Mouse (Mus musculus): ENCODE results near the gene Adarb2. TPM values are rescaled to one million over a fixed set of nuclear protein-coding genes. Genes with fewer than 3 reads are reported as not detected.

Adarb2 gene
- total and polyA plus RNA-seq, 2 experiments, result 0.09 TPM; not detected in 1

GRCm38 (mm10) chr13:8780441-8780840 is 577.8 kb downstream of the Adarb2 start:
- no peaks in the 10 kb centered on the region for H3K4me1 ChIP-seq (ENCODE audit: control insufficient read depth, insufficient read depth, low read length)
- WGBS, result 43% methylated on average over 4 of the region's 4 CpGs
- H3K36me3 ChIP-seq (ENCODE audit: control insufficient read depth, insufficient read depth, low read length), result no peaks in the 10 kb centered on the region
- no peak overlapping the region for H3K4me3 ChIP-seq (ENCODE audit: insufficient read depth, low read depth, low read length)
- no peaks in the 10 kb centered on the region for H3K79me2 ChIP-seq (ENCODE audit: control insufficient read depth, insufficient read depth, low read length)
- DNase-seq (ENCODE audit: extremely low read depth, low read depth, low spot score), result peak; percentile 64
- H3K27ac ChIP-seq (replicated peaks; ENCODE audit: insufficient read depth, low read depth, low read length), result no peak overlapping the region
- no peaks in the 10 kb centered on the region for H3K27me3 ChIP-seq (ENCODE audit: control insufficient read depth, insufficient read depth, low read length)
- no peak for TF ChIP-seq POLR2A (IDR thresholded peaks at IDR 0.05; ENCODE audit: extremely low read depth, insufficient read depth, low read length)
- TF ChIP-seq CTCF (IDR thresholded peaks at IDR 0.05; ENCODE audit: low read depth, low read length), result peak; percentile 75
- no peak overlapping the region for H3K9ac ChIP-seq (ENCODE audit: low read depth, low read length)

DNA sequence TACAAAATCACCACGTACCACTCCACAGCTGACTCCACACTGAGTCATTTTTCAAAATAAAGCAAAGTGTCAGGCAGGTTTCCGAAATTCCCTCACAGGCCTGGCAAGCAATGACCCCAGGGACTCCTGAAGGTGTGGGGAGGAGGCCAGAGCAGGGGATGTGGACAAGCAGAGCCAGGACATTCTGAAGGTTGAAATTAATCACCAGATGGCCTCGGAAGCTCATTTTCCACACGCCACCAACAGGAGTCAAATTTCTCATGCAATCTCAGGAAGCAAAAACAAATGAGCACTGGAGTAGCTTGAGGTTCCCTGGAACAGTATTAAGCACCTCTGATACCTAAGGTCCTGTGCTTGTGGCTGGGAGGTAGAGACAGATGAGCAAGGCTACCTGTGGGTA is 580.0 kb downstream of the Adarb2 start:
- Histone ChIP-seq H3K27me3 (ENCODE audit: control insufficient read depth, insufficient read depth, low read length) (no peaks in the 10 kb centered on the region), H3K27ac (replicated peaks; ENCODE audit: insufficient read depth, low read depth, low read length) (no peak overlapping the region), H3K9ac (ENCODE audit: low read depth, low read length) (no peak overlapping the region), H3K4me1 (ENCODE audit: control insufficient read depth, insufficient read depth, low read length) (no peaks in the 10 kb centered on the region), H3K4me3 (ENCODE audit: insufficient read depth, low read depth, low read length) (no peak overlapping the region), H3K79me2 (ENCODE audit: control insufficient read depth, insufficient read depth, low read length) (no peaks in the 10 kb centered on the region), H3K36me3 (ENCODE audit: control insufficient read depth, insufficient read depth, low read length) (no peaks in the 10 kb centered on the region)
- DNase-seq (ENCODE audit: extremely low read depth, low read depth, low spot score), result no peak
- WGBS, result 70% methylated on average over 4 of the region's 4 CpGs
- TF ChIP-seq CTCF (IDR thresholded peaks at IDR 0.05; ENCODE audit: low read depth, low read length) (no peak), POLR2A (IDR thresholded peaks at IDR 0.05; ENCODE audit: extremely low read depth, insufficient read depth, low read length) (no peak)

- H3K9ac ChIP-seq (ENCODE audit: low read depth, low read length), result no peak overlapping the region
- WGBS, result 80% methylated on average over 10 of the region's 10 CpGs
- no peak overlapping the region for H3K4me3 ChIP-seq (ENCODE audit: insufficient read depth, low read depth, low read length)
- DNase-seq (ENCODE audit: extremely low read depth, low read depth, low spot score), result no peak
- H3K4me1 ChIP-seq (ENCODE audit: control insufficient read depth, insufficient read depth, low read length), result no peaks in the 10 kb centered on the region
- no peak overlapping the region for H3K27ac ChIP-seq (replicated peaks; ENCODE audit: insufficient read depth, low read depth, low read length)
- no peaks in the 10 kb centered on the region for H3K79me2 ChIP-seq (ENCODE audit: control insufficient read depth, insufficient read depth, low read length)
- H3K27me3 ChIP-seq (ENCODE audit: control insufficient read depth, insufficient read depth, low read length), result peaks cover 3% of the 10 kb centered on the region; the same call in 1 of the 2 replicates
- no peaks in the 10 kb centered on the region for H3K36me3 ChIP-seq (ENCODE audit: control insufficient read depth, insufficient read depth, low read length)
- TF ChIP-seq CTCF (IDR thresholded peaks at IDR 0.05; ENCODE audit: low read depth, low read length), result no peak
- TF ChIP-seq POLR2A (IDR thresholded peaks at IDR 0.05; ENCODE audit: extremely low read depth, insufficient read depth, low read length), result no peak
Observed at GRCm38 (mm10) chr13:8783686-8784307, 581.1 kb downstream of the Adarb2 start.

DNA sequence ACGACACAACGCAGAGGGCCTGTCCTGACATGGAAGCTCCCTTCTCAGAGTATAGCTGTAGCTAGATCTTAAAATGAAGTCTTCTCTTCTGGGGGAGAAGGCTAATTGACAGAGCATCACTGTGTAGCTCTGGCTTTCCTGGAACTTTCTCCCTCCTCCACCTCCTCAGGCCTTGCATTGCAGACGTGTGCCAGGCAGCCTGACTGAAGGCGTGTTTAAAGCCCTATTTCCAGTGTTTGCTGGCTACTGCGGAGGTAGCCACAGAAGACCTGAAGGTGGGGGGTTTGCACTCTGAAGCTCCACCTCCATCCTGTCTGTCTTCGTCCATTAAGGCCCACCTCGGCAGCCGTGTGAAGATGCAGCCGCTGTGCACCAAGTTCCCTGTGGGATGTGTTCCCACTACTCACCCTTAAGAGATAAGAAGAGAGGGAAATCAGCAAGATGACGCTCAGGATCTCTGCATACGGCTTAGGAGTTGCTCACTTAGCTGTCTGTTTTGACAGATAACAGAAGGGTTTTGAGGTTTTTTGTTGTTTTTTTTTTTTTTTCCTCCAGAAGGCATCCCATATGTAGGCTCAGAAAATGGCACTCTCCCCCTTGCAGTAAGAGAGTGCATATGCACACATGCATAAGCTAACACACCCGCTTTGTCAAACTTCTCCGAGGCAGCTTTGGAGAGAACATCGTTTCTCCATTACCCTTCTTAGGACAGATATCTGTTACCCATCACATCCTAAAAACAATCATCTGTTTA is 581.8 kb downstream of the Adarb2 start:
- TF ChIP-seq CTCF (IDR thresholded peaks at IDR 0.05; ENCODE audit: low read depth, low read length), result no peak
- TF ChIP-seq POLR2A (IDR thresholded peaks at IDR 0.05; ENCODE audit: extremely low read depth, insufficient read depth, low read length), result no peak
- H3K36me3 ChIP-seq (ENCODE audit: control insufficient read depth, insufficient read depth, low read length), result no peaks in the 10 kb centered on the region
- 71% methylated on average over 14 of the region's 14 CpGs for WGBS

GRCm38 (mm10) chr13:8785185-8785584 is 582.5 kb downstream of the Adarb2 start:
- Histone ChIP-seq H3K27me3 (ENCODE audit: control insufficient read depth, insufficient read depth, low read length) (peaks cover 3% of the 10 kb centered on the region; the same call in 1 of the 2 replicates), H3K79me2 (ENCODE audit: control insufficient read depth, insufficient read depth, low read length) (no peaks in the 10 kb centered on the region), H3K27ac (replicated peaks; ENCODE audit: insufficient read depth, low read depth, low read length) (no peak overlapping the region), H3K4me1 (ENCODE audit: control insufficient read depth, insufficient read depth, low read length) (no peaks in the 10 kb centered on the region), H3K36me3 (ENCODE audit: control insufficient read depth, insufficient read depth, low read length) (no peaks in the 10 kb centered on the region), H3K9ac (ENCODE audit: low read depth, low read length) (no peak overlapping the region), H3K4me3 (ENCODE audit: insufficient read depth, low read depth, low read length) (no peak overlapping the region)
- WGBS, result 47% methylated on average over 9 of the region's 9 CpGs
- no peak for TF ChIP-seq POLR2A (IDR thresholded peaks at IDR 0.05; ENCODE audit: extremely low read depth, insufficient read depth, low read length)
- TF ChIP-seq CTCF (IDR thresholded peaks at IDR 0.05; ENCODE audit: low read depth, low read length), result peak; percentile 80
- peak; percentile 13 for DNase-seq (ENCODE audit: extremely low read depth, low read depth, low spot score)

More for the DNA sequence above, 581.8 kb downstream of the Adarb2 start:
- H3K27me3 ChIP-seq (ENCODE audit: control insufficient read depth, insufficient read depth, low read length), result peaks cover 3% of the 10 kb centered on the region; the same call in 1 of the 2 replicates
- no peak overlapping the region for H3K4me3 ChIP-seq (ENCODE audit: insufficient read depth, low read depth, low read length)
- no peak for DNase-seq (ENCODE audit: extremely low read depth, low read depth, low spot score)
- no peak overlapping the region for H3K27ac ChIP-seq (replicated peaks; ENCODE audit: insufficient read depth, low read depth, low read length)
- no peaks in the 10 kb centered on the region for H3K4me1 ChIP-seq (ENCODE audit: control insufficient read depth, insufficient read depth, low read length)
- no peak overlapping the region for H3K9ac ChIP-seq (ENCODE audit: low read depth, low read length)
- no peaks in the 10 kb centered on the region for H3K79me2 ChIP-seq (ENCODE audit: control insufficient read depth, insufficient read depth, low read length)

- H3K27me3 ChIP-seq (ENCODE audit: control insufficient read depth, insufficient read depth, low read length), result no peaks in the 10 kb centered on the region
- 63% methylated on average over 8 of the region's 8 CpGs for WGBS
- H3K36me3 ChIP-seq (ENCODE audit: control insufficient read depth, insufficient read depth, low read length), result no peaks in the 10 kb centered on the region
- no peak overlapping the region for H3K27ac ChIP-seq (replicated peaks; ENCODE audit: insufficient read depth, low read depth, low read length)
- no peak overlapping the region for H3K9ac ChIP-seq (ENCODE audit: low read depth, low read length)
- no peaks in the 10 kb centered on the region for H3K79me2 ChIP-seq (ENCODE audit: control insufficient read depth, insufficient read depth, low read length)
- no peak for TF ChIP-seq POLR2A (IDR thresholded peaks at IDR 0.05; ENCODE audit: extremely low read depth, insufficient read depth, low read length)
- TF ChIP-seq CTCF (IDR thresholded peaks at IDR 0.05; ENCODE audit: low read depth, low read length), result no peak
- H3K4me1 ChIP-seq (ENCODE audit: control insufficient read depth, insufficient read depth, low read length), result no peaks in the 10 kb centered on the region
- DNase-seq (ENCODE audit: extremely low read depth, low read depth, low spot score), result no peak
- no peak overlapping the region for H3K4me3 ChIP-seq (ENCODE audit: insufficient read depth, low read depth, low read length)
Observed at GRCm38 (mm10) chr13:8793217-8793616, 590.6 kb downstream of the Adarb2 start.
